Mouse (Mus musculus) kidney, postnatal 4 days (tissue): ENCODE data around the gene Lig3.
"Not testable (repeated sequence)": the region's sequence is repeated elsewhere in the genome, so short reads cannot be mapped to it uniquely, and the experiment has no call there.

ENCODE experiments used
- DNase-seq, 2 experiments: peaks; one replicate each; pipeline ENCODE4 v3.0.0; 2021; ENCODE audit warnings: mixed read lengths in 2 of 2

Gene Lig3

GRCm38 (mm10) chr11:82831008-82831893 is 50.3 kb downstream of the Lig3 start:
- DNase-seq, result peak; percentile 52 to 60

- DNase-seq, result not testable (repeated sequence)
Observed at GRCm38 (mm10) chr11:82832402-82832801, 51.5 kb downstream of the Lig3 start.

GRCm38 (mm10) chr11:82833929-82834328 is 53.0 kb downstream of the Lig3 start:
- no peak for DNase-seq

GRCm38 (mm10) chr11:82834359-82834758 is 53.5 kb downstream of the Lig3 start:
- DNase-seq, result not testable (repeated sequence)

- no peak for DNase-seq
Observed at GRCm38 (mm10) chr11:82835616-82836432, 54.9 kb downstream of the Lig3 start.

GRCm38 (mm10) chr11:82837192-82837591 is 56.3 kb downstream of the Lig3 start:
- DNase-seq, result peak in 1 of 2 experiments; percentile 43

- no peak for DNase-seq
Observed at GRCm38 (mm10) chr11:82837848-82838247, 56.9 kb downstream of the Lig3 start.

- no peak for DNase-seq
Observed at GRCm38 (mm10) chr11:82838511-82838910, 57.6 kb downstream of the Lig3 start.

- peak in 1 of 2 experiments; percentile 29 for DNase-seq
Observed at GRCm38 (mm10) chr11:82844771-82845414, 64.0 kb downstream of the Lig3 start.

GRCm38 (mm10) chr11:82845415-82846078 is 64.6 kb downstream of the Lig3 start:
- peak; percentile 64 to 80 for DNase-seq

GRCm38 (mm10) chr11:82846079-82846436 is 65.2 kb downstream of the Lig3 start:
- no peak for DNase-seq

- no peak for DNase-seq
Observed at GRCm38 (mm10) chr11:82846938-82847337, 66.0 kb downstream of the Lig3 start.

GRCm38 (mm10) chr11:82847571-82848000 is 66.7 kb downstream of the Lig3 start:
- DNase-seq, result peak in 1 of 2 experiments; percentile 27

- DNase-seq, result no peak
Observed at GRCm38 (mm10) chr11:82850259-82850658, 69.4 kb downstream of the Lig3 start.

GRCm38 (mm10) chr11:82852115-82852514 is 71.2 kb downstream of the Lig3 start:
- no peak for DNase-seq

- no peak for DNase-seq
Observed at GRCm38 (mm10) chr11:82852540-82852939, 71.6 kb downstream of the Lig3 start.

GRCm38 (mm10) chr11:82852958-82853357 is 72.0 kb downstream of the Lig3 start:
- no peak for DNase-seq
